Mouse (Mus musculus) cerebellum, adult 2 months (tissue): ENCODE data around the gene Cemip2. TPM values are rescaled to one million over a fixed set of nuclear protein-coding genes. Genes with fewer than 3 reads are reported as not detected.

Experiments used
- DNase-seq, 2 experiments: peaks; one replicate each; pipeline ENCODE4 v3.0.0; 2021
- H3K27ac ChIP-seq: fragments of 200-500 bp; 2 replicates; pipeline ENCODE4 v1.5.1; 2012; ENCODE audit warnings: low read length, control low read depth, inconsistent platforms; ENCODE audit not compliant: insufficient read depth
- H3K27me3 ChIP-seq: fragments of 200-500 bp; 2 replicates; pipeline ENCODE4 v1.6.1; 2012; ENCODE audit warnings: inconsistent platforms, mild to moderate bottlenecking, low read length, moderate library complexity; ENCODE audit not compliant: control insufficient read depth, insufficient read depth
- H3K4me1 ChIP-seq: fragments of 200-500 bp; 2 replicates; pipeline ENCODE4 v1.6.1; 2011; ENCODE audit warnings: low read length; ENCODE audit not compliant: control insufficient read depth, insufficient read depth
- H3K4me3 ChIP-seq: fragments of 200-500 bp; replicated peaks from 2 replicates; pipeline ENCODE3; 2011; ENCODE audit warnings: mild to moderate bottlenecking, low read depth, low read length, control low read depth; ENCODE audit not compliant: insufficient read depth
- CTCF ChIP-seq: fragments of 200-500 bp; IDR thresholded peaks from 2 replicates; pipeline ENCODE4 v1.5.1; 2011; ENCODE audit warnings: low read depth, mild to moderate bottlenecking, control low read depth, low read length, moderate library complexity, borderline replicate concordance; ENCODE audit not compliant: insufficient read depth
- POLR2A ChIP-seq: fragments of 200-500 bp; IDR thresholded peaks from 2 replicates; pipeline ENCODE4 v1.6.1; 2011; ENCODE audit warnings: low read length, control low read depth, borderline replicate concordance; ENCODE audit not compliant: insufficient read depth
- WGBS: fragments of 180-500 bp; shearing (Covaris S2); methylation state at CpG from one replicate; pipeline ENCODE4 v1.1.7; 2018; 5-methylcytosine and 5-hydroxymethylcytosine counted together
- polyA plus RNA-seq: library from polyadenylated mRNA; depleted of rRNA; stranded (reverse); fragments of >200 nt; gene quantifications from 2 replicates; pipeline ENCODE4 v1.2.3, GENCODE M21; 2012

The Cemip2 gene
- polyA plus RNA-seq, 1 experiment: 9.9 TPM

- DNase-seq: no peak
- 31% methylated on average over 8 of the region's 8 CpGs for WGBS
- Histone ChIP-seq H3K4me1 (peaks cover 10% of the 10 kb centered on the region), H3K27me3 (no peaks in the 10 kb centered on the region), H3K27ac (no peak overlapping the region), H3K4me3 (peak overlapping the region; percentile 28)
- no peak for TF ChIP-seq CTCF
- no peak for TF ChIP-seq POLR2A
Measured at GRCm38 (mm10) chr19:21780663-21781062, 2.5 kb downstream of the Cemip2 start.

DNA sequence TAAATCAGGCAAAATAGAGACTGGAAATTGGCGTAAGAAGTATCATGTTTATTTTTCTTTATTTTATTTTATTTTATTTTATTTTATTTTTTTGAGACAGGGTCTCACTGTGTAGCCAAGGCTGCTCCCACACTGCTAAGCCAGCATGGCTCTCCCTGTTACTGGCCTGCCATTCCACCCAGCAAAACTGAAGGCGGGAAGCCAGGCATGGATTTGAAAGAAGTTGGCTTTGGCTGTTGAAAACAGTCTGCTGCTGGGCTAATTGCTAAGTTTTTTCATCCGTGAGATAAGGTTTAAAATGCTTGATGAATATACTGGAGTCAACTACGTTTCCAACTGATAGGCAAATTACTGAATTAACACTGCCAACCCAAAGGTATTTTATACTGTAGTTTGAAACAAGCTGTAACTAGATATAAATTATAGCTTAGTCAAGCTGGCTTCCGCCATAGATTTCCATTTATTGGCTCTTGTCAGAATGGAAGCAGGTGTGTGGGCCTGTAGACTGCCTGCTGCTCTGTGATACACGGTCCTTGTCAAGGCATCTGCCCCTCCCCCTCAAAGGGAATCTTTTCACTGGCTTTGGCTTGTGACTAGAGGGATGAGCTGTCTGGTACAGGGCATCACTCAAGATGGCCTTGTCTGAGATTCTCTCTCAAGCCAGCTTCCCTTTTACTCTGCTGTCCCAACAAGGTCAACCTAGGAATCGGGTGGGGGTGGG lies 3.1 kb downstream of the Cemip2 start:
- peak in 1 of 2 experiments; percentile 37 for DNase-seq
- TF ChIP-seq POLR2A (no peak), CTCF (no peak)
- Histone ChIP-seq H3K4me1 (peaks cover 13% of the 10 kb centered on the region), H3K27ac (no peak overlapping the region), H3K27me3 (no peaks in the 10 kb centered on the region), H3K4me3 (peak overlapping the region; percentile 28)
- WGBS: 31% methylated on average over 7 of the region's 7 CpGs

- Histone ChIP-seq H3K27ac (no peak overlapping the region), H3K4me3 (no peak overlapping the region), H3K27me3 (no peaks in the 10 kb centered on the region), H3K4me1 (peaks cover 14% of the 10 kb centered on the region)
- TF ChIP-seq POLR2A (no peak), CTCF (no peak)
- WGBS: 69% methylated on average over 12 of the region's 12 CpGs
- no peak for DNase-seq
Measured at GRCm38 (mm10) chr19:21781787-21782432, 3.8 kb downstream of the Cemip2 start.

GRCm38 (mm10) chr19:21783717-21784116 lies 5.6 kb downstream of the Cemip2 start:
- peaks cover 19% of the 10 kb centered on the region for H3K4me1 ChIP-seq
- no peaks in the 10 kb centered on the region for H3K27me3 ChIP-seq
- TF ChIP-seq POLR2A: no peak
- no peak for TF ChIP-seq CTCF
- no peak overlapping the region for H3K27ac ChIP-seq
- WGBS: 63% methylated on average over 3 of the region's 3 CpGs
- no peak overlapping the region for H3K4me3 ChIP-seq
- no peak for DNase-seq

DNA sequence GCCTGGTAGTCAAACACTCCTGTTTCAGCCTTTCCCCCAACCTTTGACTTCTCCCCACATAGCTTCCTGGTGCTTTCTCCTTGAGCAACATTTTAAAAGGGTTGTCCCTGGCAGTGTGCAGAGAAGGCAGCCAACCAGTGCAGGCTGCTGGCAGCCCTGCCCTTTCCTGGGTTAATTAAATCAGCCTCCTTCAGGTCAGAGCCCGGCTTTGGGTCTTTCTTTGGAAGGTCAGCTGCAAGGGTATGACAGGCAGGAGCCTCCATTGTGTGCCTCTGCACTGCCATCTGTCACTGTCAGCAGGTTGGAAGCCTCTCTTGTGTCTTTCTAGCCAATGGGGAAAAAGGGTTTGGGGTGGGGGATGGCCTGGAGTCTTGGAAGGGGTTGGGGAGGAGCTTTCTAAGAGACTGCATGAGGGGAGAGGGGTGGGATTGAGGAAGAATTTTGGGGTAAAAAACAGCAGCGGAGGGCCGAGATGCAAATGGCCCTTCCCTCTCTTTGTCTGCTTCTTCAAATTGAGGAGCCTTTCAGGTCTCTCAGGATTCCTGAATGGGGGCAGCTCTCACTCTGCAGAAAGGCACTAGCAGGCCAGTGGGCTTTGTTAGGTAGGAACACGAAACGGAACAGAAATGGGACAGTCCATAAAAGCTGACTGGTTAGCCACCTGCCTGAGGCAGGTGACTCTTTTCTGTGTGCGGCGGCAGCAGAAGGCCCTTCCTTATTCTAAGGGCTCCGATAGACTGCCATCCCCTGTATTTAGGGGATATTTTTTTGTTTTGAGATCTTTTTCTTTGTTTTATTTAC lies 6.4 kb downstream of the Cemip2 start:
- H3K4me3 ChIP-seq: no peak overlapping the region
- no peaks in the 10 kb centered on the region for H3K27me3 ChIP-seq
- H3K4me1 ChIP-seq: peaks cover 19% of the 10 kb centered on the region
- TF ChIP-seq POLR2A (no peak), CTCF (no peak)
- 24% methylated on average over 8 of the region's 8 CpGs for WGBS
- DNase-seq: peak; percentile 65 to 76
- H3K27ac ChIP-seq: peak overlapping the region; percentile 64

DNA sequence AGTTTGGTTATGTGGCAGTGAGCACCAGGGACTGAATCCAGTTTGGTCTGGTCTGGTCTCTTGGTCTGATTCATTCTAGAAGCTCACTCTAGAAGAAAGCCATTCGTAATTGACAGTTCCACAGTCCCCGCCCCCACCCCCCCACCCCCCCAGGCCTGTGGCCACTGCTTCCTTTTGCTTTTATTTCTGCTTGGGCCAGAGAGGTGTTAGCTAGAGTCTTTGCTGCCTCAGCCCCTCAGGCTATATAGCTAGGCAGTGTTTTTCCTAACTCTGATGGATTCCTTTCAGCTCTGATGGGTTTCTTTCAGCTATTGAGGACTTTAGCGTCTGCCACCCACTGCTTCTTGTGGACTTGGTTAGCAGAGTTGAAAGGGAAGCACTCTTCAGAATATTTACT lies 7.0 kb downstream of the Cemip2 start:
- H3K27me3 ChIP-seq: no peaks in the 10 kb centered on the region
- H3K27ac ChIP-seq: no peak overlapping the region
- H3K4me1 ChIP-seq: peaks cover 22% of the 10 kb centered on the region
- TF ChIP-seq CTCF (no peak), POLR2A (no peak)
- WGBS: 12% methylated on average over 3 of the region's 3 CpGs
- no peak for DNase-seq
- no peak overlapping the region for H3K4me3 ChIP-seq

DNA sequence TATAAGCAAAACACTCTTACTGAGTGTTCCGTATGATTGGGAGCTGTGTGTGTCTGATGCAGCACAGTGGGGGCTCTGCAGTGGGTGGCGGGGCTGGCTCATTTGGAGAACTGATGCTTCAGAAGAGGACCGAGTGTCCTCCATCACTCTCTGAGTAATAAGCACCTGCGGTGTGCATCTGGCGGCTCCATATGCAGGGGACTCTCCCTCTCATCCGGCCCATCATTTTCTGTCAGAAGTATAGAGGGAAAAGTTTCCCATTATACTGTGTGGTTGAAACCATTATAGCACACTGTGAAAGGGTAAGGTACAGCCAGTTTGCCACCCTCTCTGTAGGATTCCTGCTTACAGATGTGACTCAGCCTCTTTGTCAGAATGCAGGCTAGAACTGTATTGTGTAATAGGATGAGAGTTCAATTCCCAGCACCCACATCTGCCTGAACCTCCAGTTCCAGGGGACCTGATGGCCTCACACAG lies 8.9 kb downstream of the Cemip2 start:
- Histone ChIP-seq H3K27ac (peak overlapping the region; percentile 28; the same call in 1 of the 2 replicates), H3K4me3 (no peak overlapping the region), H3K4me1 (peaks cover 21% of the 10 kb centered on the region), H3K27me3 (no peaks in the 10 kb centered on the region)
- TF ChIP-seq POLR2A: no peak
- TF ChIP-seq CTCF: no peak
- WGBS: 25% methylated on average over 6 of the region's 6 CpGs
- peak; percentile 59 to 71 for DNase-seq
